Mouse (Mus musculus) forebrain, embryonic 15.5 days (tissue): ENCODE results near the gene Pafah2. TPM values are rescaled to one million over a fixed set of nuclear protein-coding genes. Genes with fewer than 3 reads are reported as not detected.

ENCODE experiments used
- ATAC-seq: fragments of 200-750 bp; cut with Nextera tagmentation; replicated peaks from 2 replicates; pipeline ENCODE4 v1.8.0; 2017; ENCODE audit warnings: mild to moderate bottlenecking, moderate TSS enrichment, moderate library complexity
- H3K27ac ChIP-seq: fragments of 300-500 bp; sonication (generic); replicated peaks from 2 replicates; pipeline ENCODE4 v1.5.1; 2015; ENCODE audit warnings: mild to moderate bottlenecking, inconsistent platforms
- H3K27me3 ChIP-seq: fragments of 300-500 bp; sonication (generic); 2 replicates; pipeline ENCODE4 v1.6.1; 2015; ENCODE audit warnings: inconsistent platforms
- H3K36me3 ChIP-seq: fragments of 300-500 bp; sonication (generic); 2 replicates; pipeline ENCODE4 v1.6.1; 2015; ENCODE audit warnings: mild to moderate bottlenecking, inconsistent platforms
- H3K4me1 ChIP-seq: fragments of 300-500 bp; sonication (generic); 2 replicates; pipeline ENCODE4 v1.6.1; 2015; ENCODE audit warnings: inconsistent platforms
- H3K4me2 ChIP-seq: fragments of 300-500 bp; sonication (generic); replicated peaks from 2 replicates; pipeline ENCODE4 v1.6.1; 2015; ENCODE audit warnings: mild to moderate bottlenecking, inconsistent platforms
- H3K4me3 ChIP-seq: fragments of 300-500 bp; sonication (generic); 2 replicates; pipeline ENCODE4 v1.5.1; 2015; ENCODE audit warnings: mild to moderate bottlenecking, inconsistent platforms
- H3K9ac ChIP-seq: fragments of 300-500 bp; sonication (generic); replicated peaks from 2 replicates; pipeline ENCODE4 v1.6.1; 2015; ENCODE audit warnings: mild to moderate bottlenecking, inconsistent platforms
- H3K9me3 ChIP-seq: fragments of 300-500 bp; sonication (generic); 2 replicates; pipeline ENCODE4 v1.6.1; 2016; ENCODE audit warnings: inconsistent platforms
- WGBS: fragments of 180-500 bp; shearing (Covaris S2); methylation state at CpG from one replicate; pipeline ENCODE4 v1.1.7; 2015; ENCODE audit warnings: mixed read lengths; 5-methylcytosine and 5-hydroxymethylcytosine counted together
- polyA plus RNA-seq: library from polyadenylated mRNA; unstranded; fragments of >200 nt; fragmentation: Nextera tagmentation; extraction: Ambion mirVana; gene quantifications from 2 replicates; pipeline ENCODE4 v1.2.1, GENCODE M21; 2015

The Pafah2 gene
- polyA plus RNA-seq, 1 experiment from 2014 or later = 7.7 TPM

DNA sequence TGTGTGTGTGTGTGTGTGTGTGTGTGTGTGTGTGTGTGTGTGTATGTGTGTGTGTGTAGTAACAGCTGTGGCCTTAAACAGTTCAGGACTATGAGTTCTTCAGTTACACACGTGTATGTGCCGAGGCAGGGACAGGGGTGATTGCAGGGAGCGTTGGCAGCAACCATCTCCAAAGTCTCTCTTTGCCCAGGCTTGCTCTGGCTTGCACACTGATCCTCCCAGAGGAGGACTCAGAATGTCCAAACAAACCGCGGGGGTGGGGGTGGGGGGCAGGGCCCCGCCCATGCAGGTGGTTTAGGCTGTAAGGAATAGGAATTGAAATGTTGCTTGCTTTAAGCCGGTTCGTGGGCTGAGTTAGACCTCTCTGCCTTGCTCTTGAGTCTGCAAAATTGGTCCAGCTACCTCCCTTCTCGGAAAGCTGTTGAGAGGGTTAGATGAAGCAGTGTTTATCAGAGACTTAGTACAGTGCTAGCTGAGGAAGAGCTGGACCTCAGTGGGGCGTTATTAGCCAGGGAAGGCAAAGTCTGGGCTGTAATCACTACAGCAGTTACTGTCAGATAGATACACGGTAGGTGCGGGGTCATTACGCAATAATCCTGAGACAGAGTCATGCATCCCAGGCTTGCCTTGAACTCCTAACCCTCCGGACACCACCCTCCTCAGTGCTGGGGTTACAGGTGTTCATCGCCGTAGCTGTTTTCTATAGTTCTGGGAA, 5.9 kb downstream of the Pafah2 start:
- Histone ChIP-seq H3K9ac (no peak overlapping the region), H3K4me1 (peaks cover 42% of the 10 kb centered on the region)
- WGBS = 70% methylated on average over 16 of the region's 16 CpGs

DNA sequence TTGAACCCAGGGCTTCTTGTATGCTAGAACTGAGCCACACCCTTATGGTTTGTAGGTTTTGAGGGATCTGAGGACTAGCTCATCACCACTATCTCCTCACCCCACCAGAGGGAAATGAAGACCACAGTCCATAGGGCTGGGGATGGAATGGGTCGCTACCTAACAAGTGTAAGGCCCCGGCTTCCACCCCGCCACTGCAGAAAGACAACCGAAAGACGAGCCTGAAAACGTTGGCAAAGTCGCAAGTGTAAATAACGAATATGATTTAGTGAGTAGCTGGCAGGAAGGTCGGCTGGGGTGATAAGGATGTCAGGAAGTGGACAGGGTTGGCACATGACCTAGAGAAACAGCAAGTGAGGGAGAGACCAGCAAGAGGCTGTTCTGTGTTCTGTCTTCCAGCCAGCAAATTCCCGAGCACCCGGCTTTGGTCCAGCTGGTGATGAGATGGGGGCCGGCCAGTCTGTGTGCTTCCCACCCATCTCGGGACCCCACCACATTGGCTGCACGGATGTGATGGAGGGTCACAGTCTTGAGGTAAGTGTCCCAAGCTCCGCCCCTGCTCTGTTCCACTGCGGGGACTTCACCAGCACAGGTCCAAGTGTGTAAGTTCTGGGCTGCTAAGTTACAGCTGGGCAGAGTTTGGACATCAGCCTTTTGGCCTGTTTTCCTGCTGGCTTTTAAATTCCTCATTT, 6.6 kb downstream of the Pafah2 start:
- no peak overlapping the region for H3K27ac ChIP-seq
- WGBS = 80% methylated on average over 16 of the region's 16 CpGs
- H3K9ac ChIP-seq = no peak overlapping the region
- H3K4me3 ChIP-seq = no peak overlapping the region
- no peaks in the 10 kb centered on the region for H3K27me3 ChIP-seq
- H3K4me1 ChIP-seq = peaks cover 35% of the 10 kb centered on the region
- ATAC-seq = no peak
- H3K36me3 ChIP-seq = no peaks in the 10 kb centered on the region
- H3K9me3 ChIP-seq = no peaks in the 10 kb centered on the region
- H3K4me2 ChIP-seq = no peak overlapping the region

More for the DNA sequence above, 5.9 kb downstream of the Pafah2 start:
- Histone ChIP-seq H3K36me3 (no peaks in the 10 kb centered on the region), H3K4me3 (no peak overlapping the region), H3K9me3 (no peaks in the 10 kb centered on the region), H3K4me2 (peak overlapping the region; percentile 75; the same call in 1 of the 2 replicates), H3K27me3 (no peaks in the 10 kb centered on the region), H3K27ac (peak overlapping the region; percentile 89)
- ATAC-seq = 0 out of 2 replicates have a peak, but pooled peaks have one; percentile 30

DNA sequence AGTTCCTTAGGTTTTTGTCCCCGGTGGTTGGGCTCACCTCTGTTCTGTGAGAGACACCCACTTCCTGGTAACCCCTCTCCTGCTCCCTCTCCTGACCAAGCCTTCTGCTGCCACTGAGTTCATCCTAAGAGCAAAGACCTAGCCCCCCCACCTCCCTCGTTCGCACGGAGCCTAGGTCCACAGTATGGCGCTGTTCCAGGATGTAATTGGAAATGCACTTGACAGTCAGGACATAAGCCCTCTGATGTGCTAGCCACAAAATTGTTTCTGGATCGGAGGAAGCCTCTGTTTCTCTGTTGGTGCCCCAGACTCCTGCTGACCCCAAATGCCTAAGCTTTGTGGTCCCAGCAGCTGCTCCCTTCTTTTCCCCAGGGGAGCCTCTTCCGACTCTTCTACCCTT, 7.6 kb downstream of the Pafah2 start:
- H3K27me3 ChIP-seq = no peaks in the 10 kb centered on the region
- 50% methylated on average over 7 of the region's 7 CpGs for WGBS
- no peak overlapping the region for H3K4me3 ChIP-seq
- ATAC-seq = no peak
- peaks cover 34% of the 10 kb centered on the region for H3K4me1 ChIP-seq
- no peak overlapping the region for H3K9ac ChIP-seq
- H3K9me3 ChIP-seq = no peaks in the 10 kb centered on the region
- no peak overlapping the region for H3K27ac ChIP-seq
- H3K36me3 ChIP-seq = no peaks in the 10 kb centered on the region
- H3K4me2 ChIP-seq = no peak overlapping the region

DNA sequence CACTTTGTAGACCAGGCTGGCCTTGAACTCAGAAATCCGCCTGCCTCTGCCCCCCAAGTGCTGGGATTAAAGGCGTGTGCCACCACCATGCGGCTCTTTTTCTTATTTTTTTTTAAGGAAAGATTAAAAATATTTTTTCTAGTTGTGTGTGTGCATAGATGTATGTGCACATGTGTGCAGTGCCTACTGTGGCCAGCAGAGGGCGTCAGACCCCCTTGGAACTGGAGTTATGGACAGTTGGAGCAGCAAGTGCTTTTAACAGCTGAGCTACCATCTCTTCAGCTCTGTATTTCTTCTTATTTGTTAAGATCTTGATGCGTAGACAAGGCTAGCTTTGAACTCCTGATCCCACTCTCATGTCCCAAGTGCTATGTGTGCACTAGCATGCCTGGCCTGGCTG, 13.2 kb downstream of the Pafah2 start:
- peaks cover 4% of the 10 kb centered on the region; the same call in 1 of the 2 replicates for H3K4me1 ChIP-seq
- 0 out of 2 replicates have a peak, but pooled peaks cover 3% of the 10 kb centered on the region for H3K36me3 ChIP-seq
- H3K27me3 ChIP-seq = no peaks in the 10 kb centered on the region
- no peak overlapping the region for H3K9ac ChIP-seq
- no peak overlapping the region for H3K27ac ChIP-seq
- ATAC-seq = no peak
- WGBS = 76% methylated on average over 5 of the region's 5 CpGs
- no peak overlapping the region for H3K4me3 ChIP-seq
- H3K9me3 ChIP-seq = no peaks in the 10 kb centered on the region
- H3K4me2 ChIP-seq = no peak overlapping the region

DNA sequence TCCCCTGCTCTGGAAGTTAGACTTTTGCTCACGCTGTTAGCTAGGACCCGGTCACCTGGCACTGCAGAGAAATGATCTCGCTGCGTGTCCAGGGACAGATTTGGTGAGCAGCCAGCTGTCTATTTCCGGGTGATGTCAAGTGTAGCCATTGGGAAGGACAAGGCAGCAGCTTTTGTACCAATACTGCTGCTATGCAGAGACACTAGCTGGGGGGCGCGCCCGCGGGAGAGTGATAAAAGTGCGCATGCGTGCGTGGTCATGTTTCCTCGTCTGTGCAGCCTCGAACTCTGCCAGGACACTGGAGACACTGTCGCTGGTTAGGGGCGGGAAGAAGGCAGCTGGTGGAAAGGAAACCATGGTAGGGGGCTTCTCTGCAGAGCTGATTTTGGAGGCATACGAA, 20.1 kb downstream of the Pafah2 start:
- no peak overlapping the region for H3K4me2 ChIP-seq
- no peak for ATAC-seq
- H3K4me3 ChIP-seq = no peak overlapping the region

DNA sequence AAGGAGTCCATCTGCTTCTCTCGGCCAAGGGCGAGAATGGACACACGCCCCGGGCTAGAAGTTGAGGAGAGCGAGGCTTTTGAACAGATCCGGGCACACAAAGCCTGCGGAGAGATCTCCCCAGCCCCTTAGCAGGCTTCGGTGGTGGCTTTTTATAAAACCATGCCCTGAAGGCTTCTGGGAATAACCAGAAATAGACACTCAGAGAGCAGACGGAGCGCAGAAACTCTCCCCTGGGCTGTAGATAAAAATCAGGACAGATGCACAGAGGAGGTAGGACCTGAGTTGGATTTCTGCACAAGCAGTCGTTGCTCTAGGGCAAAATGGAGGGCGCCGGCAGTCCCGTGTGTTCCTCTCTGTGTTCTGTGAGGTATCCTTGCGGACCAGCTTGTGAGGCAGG, 20.5 kb downstream of the Pafah2 start:
- ATAC-seq = no peak
- Histone ChIP-seq H3K9ac (no peak overlapping the region), H3K4me2 (no peak overlapping the region), H3K4me3 (no peak overlapping the region), H3K27ac (no peak overlapping the region), H3K9me3 (no peaks in the 10 kb centered on the region), H3K36me3 (peaks cover 6% of the 10 kb centered on the region; the same call in 1 of the 2 replicates), H3K4me1 (0 out of 2 replicates have a peak, but pooled peaks cover under 1% of the 10 kb centered on the region), H3K27me3 (no peaks in the 10 kb centered on the region)
- 76% methylated on average over 15 of the region's 15 CpGs for WGBS

More for the DNA sequence above, 20.1 kb downstream of the Pafah2 start:
- Histone ChIP-seq H3K9me3 (no peaks in the 10 kb centered on the region), H3K27me3 (no peaks in the 10 kb centered on the region), H3K27ac (no peak overlapping the region), H3K4me1 (no peaks in the 10 kb centered on the region), H3K36me3 (peaks cover 6% of the 10 kb centered on the region; the same call in 1 of the 2 replicates), H3K9ac (no peak overlapping the region)
- WGBS = 86% methylated on average over 17 of the region's 17 CpGs

DNA sequence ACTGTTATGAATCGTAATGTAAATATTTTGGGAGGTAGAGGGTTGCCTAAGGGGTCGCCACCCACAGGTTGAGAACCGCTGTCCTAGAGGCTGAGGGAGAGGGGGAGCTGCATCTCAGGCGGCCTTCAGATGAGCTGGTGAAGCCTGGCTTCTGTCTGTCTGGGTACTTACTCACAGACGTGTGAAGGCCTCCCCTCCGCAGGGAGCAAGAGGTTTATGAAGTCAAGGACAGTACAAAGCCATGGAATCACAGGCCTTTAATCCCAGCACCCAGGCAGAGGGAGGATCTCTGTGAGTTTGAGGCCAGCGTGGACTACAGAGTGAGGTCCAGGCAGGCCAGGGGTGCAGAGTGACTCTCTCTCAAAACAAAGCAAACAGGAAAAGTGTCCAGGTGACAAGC, 21.0 kb downstream of the Pafah2 start:
- Histone ChIP-seq H3K4me3 (no peak overlapping the region), H3K27me3 (no peaks in the 10 kb centered on the region), H3K36me3 (peaks cover 6% of the 10 kb centered on the region; the same call in 1 of the 2 replicates), H3K9me3 (no peaks in the 10 kb centered on the region), H3K4me2 (no peak overlapping the region), H3K9ac (no peak overlapping the region), H3K27ac (no peak overlapping the region), H3K4me1 (0 out of 2 replicates have a peak, but pooled peaks cover 6% of the 10 kb centered on the region)
- ATAC-seq = no peak
- 83% methylated on average over 7 of the region's 7 CpGs for WGBS

DNA sequence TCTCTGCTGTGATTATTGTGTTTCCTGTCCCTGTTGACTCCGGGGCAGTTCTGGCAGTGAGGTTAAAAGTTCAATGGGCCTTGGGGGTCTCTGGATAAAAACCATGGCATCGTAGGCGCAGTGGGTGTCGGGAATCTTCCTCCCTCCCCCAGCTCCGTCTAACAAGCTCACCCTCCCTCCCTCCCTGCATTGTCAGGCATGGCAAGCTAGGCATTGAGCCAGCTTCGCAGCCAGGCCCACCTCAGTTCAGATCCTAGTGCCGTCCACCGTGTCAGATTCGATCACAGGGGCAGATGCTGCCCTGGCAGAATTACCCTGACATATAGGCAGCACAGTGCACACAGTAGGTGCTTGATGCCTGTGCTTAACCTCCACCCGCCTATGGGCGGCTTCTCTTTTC, 25.9 kb downstream of the Pafah2 start:
- Histone ChIP-seq H3K4me2 (no peak overlapping the region), H3K27ac (no peak overlapping the region), H3K9ac (no peak overlapping the region), H3K4me3 (no peak overlapping the region), H3K27me3 (no peaks in the 10 kb centered on the region), H3K9me3 (no peaks in the 10 kb centered on the region), H3K36me3 (peaks cover 2% of the 10 kb centered on the region; the same call in 1 of the 2 replicates), H3K4me1 (peaks cover 9% of the 10 kb centered on the region; the same call in 1 of the 2 replicates)
- no peak for ATAC-seq
- 63% methylated on average over 11 of the region's 11 CpGs for WGBS

DNA sequence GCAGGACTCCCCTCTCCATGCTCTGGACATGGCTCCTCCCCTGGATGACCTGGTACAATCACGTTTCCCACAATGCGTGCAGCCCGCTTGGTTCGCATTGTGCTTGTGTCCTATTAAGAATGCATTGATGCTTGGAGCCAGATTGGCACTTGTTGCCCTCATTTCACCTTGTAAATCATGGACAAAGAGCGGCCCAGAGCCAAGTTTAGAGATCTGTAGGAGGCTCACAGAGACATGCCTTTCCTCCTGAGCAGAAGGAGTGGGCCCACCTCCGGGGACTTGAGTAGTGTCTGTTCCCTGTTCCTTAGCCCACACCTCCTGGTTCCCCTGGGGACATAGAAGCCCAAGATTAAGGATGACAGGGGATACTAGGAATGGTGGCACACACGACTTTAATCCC, 27.8 kb downstream of the Pafah2 start:
- Histone ChIP-seq H3K4me2 (no peak overlapping the region), H3K9me3 (no peaks in the 10 kb centered on the region), H3K4me1 (peaks cover 9% of the 10 kb centered on the region; the same call in 1 of the 2 replicates), H3K4me3 (no peak overlapping the region), H3K27me3 (no peaks in the 10 kb centered on the region), H3K27ac (no peak overlapping the region), H3K36me3 (no peaks in the 10 kb centered on the region), H3K9ac (no peak overlapping the region)
- ATAC-seq = no peak
- 84% methylated on average over 7 of the region's 7 CpGs for WGBS

DNA sequence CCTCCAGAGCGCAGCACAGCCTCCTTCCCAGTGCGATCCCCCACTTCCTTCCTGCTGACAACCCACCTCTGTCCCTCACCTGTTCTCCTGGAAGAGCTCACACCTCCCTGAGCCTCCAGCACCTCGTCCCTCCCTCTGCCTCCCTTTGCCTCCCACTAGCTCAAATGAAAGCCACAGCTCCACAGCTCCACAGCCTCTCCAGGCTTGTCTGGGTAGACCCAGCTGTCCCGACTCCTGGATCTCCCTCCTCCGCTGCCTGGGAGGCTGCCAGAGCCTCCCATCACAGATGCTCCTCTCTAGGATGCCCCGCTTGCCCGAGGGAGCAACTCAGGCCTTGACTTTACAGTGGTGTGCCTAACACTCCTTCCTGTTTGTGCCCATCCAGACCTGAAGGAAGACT, 29.0 kb downstream of the Pafah2 start:
- H3K27me3 ChIP-seq = no peaks in the 10 kb centered on the region
- H3K27ac ChIP-seq = no peak overlapping the region
- no peak overlapping the region for H3K9ac ChIP-seq
- H3K4me3 ChIP-seq = no peak overlapping the region
- H3K4me1 ChIP-seq = peaks cover 15% of the 10 kb centered on the region
- ATAC-seq = no peak; the same call in 1 of the 2 replicates
- no peak overlapping the region for H3K4me2 ChIP-seq
- WGBS = 69% methylated on average over 7 of the region's 7 CpGs
- no peaks in the 10 kb centered on the region for H3K9me3 ChIP-seq
- H3K36me3 ChIP-seq = no peaks in the 10 kb centered on the region

DNA sequence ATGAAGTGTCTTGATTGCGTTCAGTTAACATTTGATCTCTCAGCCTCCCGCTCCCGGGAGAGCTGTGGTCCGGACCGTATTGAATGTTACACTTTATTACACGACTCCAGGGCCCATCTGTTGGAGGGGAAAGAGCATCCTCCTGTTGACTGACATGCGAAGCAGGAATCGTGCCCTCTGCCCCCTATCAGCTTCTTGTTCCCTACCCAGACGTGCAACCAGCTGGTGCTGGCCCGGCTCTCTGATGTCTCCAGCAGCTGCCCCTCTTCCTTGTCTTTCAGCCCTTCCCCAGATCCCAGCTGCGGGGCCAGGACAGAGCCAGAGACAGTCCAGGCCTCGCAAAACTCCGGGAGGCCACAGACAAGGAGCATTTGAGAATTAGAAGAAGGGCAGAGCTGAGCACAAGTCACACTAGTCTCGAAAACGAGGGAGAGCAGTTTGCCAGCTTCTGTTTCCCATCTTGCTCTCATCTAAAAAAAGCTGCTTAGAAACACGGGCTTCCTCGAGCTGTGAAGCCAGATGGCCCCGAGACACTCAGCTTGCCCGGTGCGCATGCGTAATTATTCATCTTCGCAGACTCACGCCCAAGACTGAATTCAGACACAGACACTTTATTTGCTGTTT, 34.4 kb downstream of the Pafah2 start:
- H3K9me3 ChIP-seq = no peaks in the 10 kb centered on the region
- H3K36me3 ChIP-seq = no peaks in the 10 kb centered on the region
- H3K27me3 ChIP-seq = no peaks in the 10 kb centered on the region
- peak; percentile 89 for ATAC-seq
- peak overlapping the region; percentile 42 for H3K4me2 ChIP-seq
- peak overlapping the region; percentile 99 for H3K27ac ChIP-seq
- peak overlapping the region; percentile 11; the same call in 1 of the 2 replicates for H3K4me3 ChIP-seq
- peaks cover 34% of the 10 kb centered on the region for H3K4me1 ChIP-seq
- peak overlapping the region; percentile 28; the same call in 1 of the 2 replicates for H3K9ac ChIP-seq
- WGBS = 19% methylated on average over 23 of the region's 23 CpGs
